Comparison of ENCODE assay signal across 8 mouse cellular contexts in genomic region chr5:117286286-117286685, GRCm38 (mm10). TPM values are rescaled to one million over a fixed set of nuclear protein-coding genes. Genes with fewer than 3 reads are reported as not detected.
A peak's percentile ranks its signal among the peaks of the same experiment; 100 is the strongest.
DNase-seq lines count a peak whose midpoint lies in the region; ATAC-seq and TF ChIP-seq lines count a peak whose summit lies in the region.

No protein-coding gene starts in this region.

- 46% methylated on average over 3 of the region's 3 CpGs for WGBS in kidney, embryonic 14.5 days
- WGBS in hindbrain, postnatal 0 days, result 46% methylated on average over 3 of the region's 3 CpGs
- 50% methylated on average over 3 of the region's 3 CpGs for WGBS in midbrain, embryonic 16.5 days

- peak overlapping the region; percentile 82; the same call in 1 of the 2 replicates for H3K9ac ChIP-seq in kidney, embryonic 14.5 days (ENCODE audit: low read depth, low read length)
- H3K9ac ChIP-seq in hindbrain, postnatal 0 days (replicated peaks; ENCODE audit: low read length), result peak overlapping the region; percentile 72
- H3K9ac ChIP-seq in midbrain, embryonic 16.5 days (ENCODE audit: low read depth, low read length), result peak overlapping the region; percentile 86

- peaks cover 34% of the 10 kb centered on the region for H3K36me3 ChIP-seq in kidney, embryonic 14.5 days (ENCODE audit: control insufficient read depth, insufficient read depth, low read length)
- peaks cover 14% of the 10 kb centered on the region; the same call in 1 of the 2 replicates for H3K36me3 ChIP-seq in hindbrain, postnatal 0 days (ENCODE audit: insufficient read depth, low read length)
- H3K36me3 ChIP-seq in midbrain, embryonic 16.5 days (ENCODE audit: control insufficient read depth, insufficient read depth, low read length), result peaks cover 14% of the 10 kb centered on the region

- ATAC-seq in kidney, embryonic 14.5 days (ENCODE audit: low FRiP score, low TSS enrichment), result no peak
- no peak for ATAC-seq in hindbrain, postnatal 0 days
- ATAC-seq in midbrain, embryonic 16.5 days, result no peak

- peak overlapping the region; percentile 48 for H3K4me3 ChIP-seq in kidney, embryonic 14.5 days (ENCODE audit: low read length)
- H3K4me3 ChIP-seq in cortical plate, adult 2 months (ENCODE audit: insufficient read depth, low read length), result peak overlapping the region; percentile 79
- peak overlapping the region; percentile 79 for H3K4me3 ChIP-seq in hindbrain, postnatal 0 days (ENCODE audit: low read length)
- H3K4me3 ChIP-seq in midbrain, embryonic 16.5 days (ENCODE audit: low read depth, low read length), result peak overlapping the region; percentile 87

- peaks cover 28% of the 10 kb centered on the region for H3K4me1 ChIP-seq in kidney, embryonic 14.5 days (ENCODE audit: control insufficient read depth, insufficient read depth, low read length)
- H3K4me1 ChIP-seq in cortical plate, adult 2 months (ENCODE audit: control insufficient read depth, insufficient read depth, low read length), result peaks cover 2% of the 10 kb centered on the region; the same call in 1 of the 2 replicates
- 0 out of 2 replicates have a peak, but pooled peaks cover 12% of the 10 kb centered on the region for H3K4me1 ChIP-seq in hindbrain, postnatal 0 days (ENCODE audit: insufficient read depth, low read length)
- H3K4me1 ChIP-seq in midbrain, embryonic 16.5 days (ENCODE audit: control insufficient read depth, insufficient read depth, low read length), result peaks cover 25% of the 10 kb centered on the region

- TF ChIP-seq CTCF in cortical plate, adult 2 months (IDR thresholded peaks at IDR 0.05; ENCODE audit: extremely low read depth, insufficient read depth, low read length), result no peak
- no peak for TF ChIP-seq CTCF in hindbrain, postnatal 0 days (IDR thresholded peaks at IDR 0.05; ENCODE audit: low read depth)

- no peaks in the 10 kb centered on the region for H3K27me3 ChIP-seq in kidney, embryonic 14.5 days (ENCODE audit: control insufficient read depth, insufficient read depth, low read length)
- H3K27me3 ChIP-seq in hindbrain, postnatal 0 days (ENCODE audit: insufficient read depth, low read length), result no peaks in the 10 kb centered on the region
- H3K27me3 ChIP-seq in midbrain, embryonic 16.5 days (ENCODE audit: control insufficient read depth, insufficient read depth, low read depth, low read length), result no peaks in the 10 kb centered on the region

- DNase-seq in kidney, adult 18-20 months, result no peak
- DNase-seq in hindbrain, postnatal 0 days (ENCODE audit: low spot score), result no peak
- no peak for DNase-seq in right cerebral cortex, postnatal 10 days (ENCODE audit: low spot score in 2 of 2)
- DNase-seq in yolk sac, embryonic 10.5 days (ENCODE audit: low spot score), result no peak
- DNase-seq in left cerebral cortex, adult 11 months (ENCODE audit: low spot score), result no peak

- peak overlapping the region; percentile 77 for H3K4me2 ChIP-seq in kidney, embryonic 14.5 days (replicated peaks; ENCODE audit: low read depth, low read length)
- H3K4me2 ChIP-seq in hindbrain, postnatal 0 days (ENCODE audit: low read depth, low read length), result peak overlapping the region; percentile 68
- peak overlapping the region; percentile 68 for H3K4me2 ChIP-seq in midbrain, embryonic 16.5 days (ENCODE audit: low read length)

- TF ChIP-seq POLR2A in cortical plate, adult 2 months (IDR thresholded peaks at IDR 0.05; ENCODE audit: extremely low read depth, insufficient read depth, low read length), result no peak

- H3K27ac ChIP-seq in kidney, embryonic 14.5 days (ENCODE audit: low read depth, low read length), result no peak overlapping the region
- no peak overlapping the region for H3K27ac ChIP-seq in cortical plate, adult 2 months (ENCODE audit: insufficient read depth, low read length)
- no peak overlapping the region for H3K27ac ChIP-seq in hindbrain, postnatal 0 days
- H3K27ac ChIP-seq in midbrain, embryonic 16.5 days (ENCODE audit: low read length), result no peak overlapping the region

- H3K9me3 ChIP-seq in kidney, embryonic 14.5 days (ENCODE audit: control insufficient read depth, low read length), result no peaks in the 10 kb centered on the region
- no peaks in the 10 kb centered on the region for H3K9me3 ChIP-seq in hindbrain, postnatal 0 days (ENCODE audit: low read length)
- no peaks in the 10 kb centered on the region for H3K9me3 ChIP-seq in midbrain, embryonic 16.5 days (replicated peaks; ENCODE audit: control insufficient read depth, low read length, poor library complexity, severe bottlenecking)

RNA-seq across cellular contexts. Expression of gene Pebp1, which starts 1.1 kb away (rescaled TPM):
- 710 and 781 TPM in 2 replicates for polyA plus RNA-seq in kidney, embryonic 14.5 days (2014; fragmentation: Nextera tagmentation; extraction: Ambion mirVana)
- 738 and 746 TPM in 2 replicates for polyA plus RNA-seq in cortical plate, adult 2 months (2012; rRNA removed)
- total RNA-seq in hindbrain, postnatal 0 days (2014; rRNA removed), result 1,096 and 1,413 TPM in 2 replicates
- polyA plus RNA-seq in hindbrain, postnatal 0 days (2015; fragmentation: Nextera tagmentation; extraction: Ambion mirVana), result 1,008 and 1,032 TPM in 2 replicates
- 1,070 and 1,134 TPM in 2 replicates for polyA plus RNA-seq in midbrain, embryonic 16.5 days (2015; fragmentation: Nextera tagmentation; extraction: Ambion mirVana)

RNA-seq across cellular contexts. Expression of gene Vsig10, which starts 32.6 kb away (rescaled TPM):
- polyA plus RNA-seq in kidney, embryonic 14.5 days (2014; fragmentation: Nextera tagmentation; extraction: Ambion mirVana), result 7.4 and 9.0 TPM in 2 replicates
- 2.1 and 2.9 TPM in 2 replicates for polyA plus RNA-seq in cortical plate, adult 2 months (2012; rRNA removed)
- total RNA-seq in hindbrain, postnatal 0 days (2014; rRNA removed), result 3.3 and 4.6 TPM in 2 replicates
- 3.4 and 4.7 TPM in 2 replicates for polyA plus RNA-seq in hindbrain, postnatal 0 days (2015; fragmentation: Nextera tagmentation; extraction: Ambion mirVana)
- polyA plus RNA-seq in midbrain, embryonic 16.5 days (2015; fragmentation: Nextera tagmentation; extraction: Ambion mirVana), result 1.1 and 1.8 TPM in 2 replicates
